Mouse (Mus musculus) T-helper 17 cell (primary cell): ENCODE results near the gene Ell.

Experiments
- in situ Hi-C, 2 experiments: fragments of 300-600 bp; cut with MboI, MseI; formaldehyde crosslinking; loops; 1 replicate in 1 of 2; 2 replicates in 1 of 2; pipeline ENCODE4 v1.15.1; 2025; ENCODE audit warnings: high pct_unique_total_duplicates in 2 of 2

The Ell gene

DNA sequence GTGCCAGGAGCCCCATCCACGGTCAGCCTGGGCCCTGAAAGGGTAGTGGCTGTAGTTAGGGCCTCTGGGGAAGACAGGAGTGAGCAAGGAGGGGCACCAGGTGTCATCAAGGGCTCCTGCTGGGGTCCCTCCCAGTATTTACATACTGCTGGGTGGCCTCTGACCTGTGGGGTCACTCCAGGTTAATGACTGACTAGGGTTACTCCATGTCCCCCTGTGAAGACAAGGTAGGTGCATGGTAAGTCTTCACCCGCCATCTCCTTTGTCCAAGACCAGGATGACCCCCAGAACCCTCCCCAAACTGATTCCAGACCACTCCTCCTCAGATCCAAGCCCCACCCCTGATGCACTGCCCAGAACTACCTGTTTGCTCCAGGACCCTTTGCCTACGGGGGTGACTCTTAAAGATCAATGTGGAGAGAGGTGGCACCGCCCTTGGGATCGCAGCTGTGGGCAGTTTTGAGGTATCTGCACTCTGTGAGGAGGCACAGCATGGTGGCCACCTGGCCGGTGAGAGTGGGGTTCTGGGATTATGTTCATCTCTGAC is 93.2 kb downstream of the Ell start, which contains the start of gene Gdf15:
Gene Gdf15, minus strand, starts transcription at position 111 of the 547 bp plus-strand sequence.
- in situ Hi-C loops, result loop anchor here in 1 of 2 experiments (5.0 kb wide), 1 partner anchor 35 kb away; no protein-coding TSS in a partner anchor

DNA sequence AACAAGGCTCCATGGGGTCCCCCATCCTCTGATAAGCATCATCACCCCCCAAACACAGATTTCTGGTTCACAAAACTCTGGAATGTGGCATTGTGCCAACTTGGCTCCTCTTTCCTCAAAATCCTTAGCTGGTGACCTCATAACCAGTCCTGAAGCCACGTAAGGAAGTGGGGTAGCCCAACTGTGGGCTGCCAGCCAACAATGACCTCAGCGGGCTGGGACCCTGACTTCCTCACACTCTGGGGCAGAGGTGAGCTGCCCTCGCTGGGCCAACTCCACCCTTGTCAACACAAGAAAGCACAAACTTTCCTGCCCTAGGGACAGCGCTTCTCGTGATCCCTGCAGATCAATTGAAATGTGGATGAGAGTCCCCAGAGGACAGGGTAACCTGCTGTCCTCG is 94.8 kb downstream of the Ell start:
- in situ Hi-C loops, result loop anchor here in 1 of 2 experiments (5.0 kb wide), 1 partner anchor 33 kb away; no protein-coding TSS in a partner anchor

DNA sequence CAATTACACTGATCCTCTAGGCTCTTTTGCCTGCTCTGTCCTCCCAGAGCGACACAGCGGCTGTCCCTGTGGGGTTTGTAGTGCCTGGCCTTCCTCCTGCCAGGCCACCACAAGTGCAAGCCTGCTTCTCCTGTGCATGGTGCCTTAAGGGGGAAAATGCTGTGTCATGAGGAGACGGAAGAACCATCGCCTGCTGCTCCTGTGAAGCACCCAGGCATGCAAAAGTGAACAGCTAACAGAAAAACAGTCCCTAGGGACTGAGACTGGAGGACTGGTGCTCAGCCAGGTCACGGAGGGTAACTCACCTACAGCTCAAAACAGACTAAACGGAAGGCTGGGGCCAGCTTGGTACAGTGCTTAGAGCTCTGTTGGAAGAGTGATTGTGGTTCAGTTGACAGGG is 96.3 kb downstream of the Ell start:
- in situ Hi-C loops, result no loop called here

DNA sequence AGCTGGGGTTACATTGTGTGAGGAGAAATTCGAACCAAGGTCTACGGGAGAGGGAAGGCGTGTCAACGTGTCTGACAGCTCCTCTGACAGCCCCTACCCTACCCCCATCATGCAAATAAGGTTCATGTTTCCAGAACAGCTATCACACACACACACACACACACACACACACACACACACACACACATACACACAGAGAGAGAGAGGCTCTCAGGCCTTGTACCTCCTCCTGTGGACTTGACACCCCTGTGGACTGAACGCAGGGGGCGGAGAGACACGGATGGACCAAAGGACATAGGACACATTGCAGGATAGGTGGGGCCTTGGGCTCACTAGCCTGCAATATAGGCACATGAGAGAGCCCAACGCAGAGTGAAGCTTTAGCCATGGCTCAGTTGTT is 97.6 kb downstream of the Ell start:
- in situ Hi-C loops, result no loop called here

DNA sequence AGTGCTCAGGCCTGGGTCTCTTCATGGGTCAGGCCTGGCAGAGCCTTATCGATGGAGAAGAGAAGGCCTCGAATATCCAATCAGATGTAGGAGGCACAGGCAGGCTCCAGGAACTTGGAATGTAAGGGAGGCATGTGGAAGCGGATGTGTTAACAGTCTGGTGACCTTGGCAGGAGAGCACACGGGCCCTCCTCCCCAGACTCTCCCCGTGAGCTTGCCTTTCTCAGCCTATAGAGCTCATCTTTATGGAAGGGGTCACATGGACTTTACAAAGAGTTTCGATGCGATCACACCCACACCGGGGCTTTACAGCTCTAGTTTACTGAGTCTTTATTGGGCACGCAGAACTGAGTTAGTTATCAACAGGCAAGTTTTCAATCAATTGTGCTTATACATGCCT is 99.5 kb downstream of the Ell start:
- in situ Hi-C loops, result no loop called here
